19 mouse cellular contexts compared by ENCODE assay signal in the genomic region with DNA sequence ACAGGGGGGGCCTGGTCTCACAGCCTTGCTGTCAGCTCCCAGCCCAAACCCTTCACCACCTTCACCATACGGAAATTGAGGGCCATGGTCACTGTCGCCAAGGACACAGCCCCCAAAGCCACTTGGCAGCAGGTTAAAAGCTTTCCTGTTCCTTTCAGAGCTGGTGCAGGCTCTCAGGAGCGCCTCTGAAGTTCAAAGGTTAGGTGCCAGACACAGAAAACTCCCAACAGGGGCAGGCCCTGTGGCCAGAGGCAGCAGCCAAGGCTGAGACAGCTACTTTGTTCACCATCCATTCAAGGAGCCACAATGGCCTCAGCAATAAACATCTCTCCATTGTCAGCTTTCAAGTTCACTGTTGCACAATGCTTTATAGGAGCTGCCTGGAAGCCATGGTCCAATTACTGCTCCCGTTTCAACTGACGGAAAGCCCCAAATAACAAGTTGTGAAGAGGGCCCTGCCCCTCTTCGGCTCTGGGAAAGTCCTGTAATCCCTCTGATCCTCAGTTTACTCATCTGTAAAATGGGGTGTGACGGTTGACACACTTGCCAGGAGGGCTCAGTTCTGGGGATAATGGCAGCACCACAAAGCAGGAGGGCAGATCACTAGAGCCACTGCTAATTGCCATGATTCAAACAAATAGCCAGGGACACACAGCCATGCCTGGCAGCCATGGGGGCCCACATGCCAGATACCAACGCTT. TPM values are rescaled to one million over a fixed set of nuclear protein-coding genes. Genes with fewer than 3 reads are reported as not detected.
A peak's percentile ranks its signal among the peaks of the same experiment; 100 is the strongest.
DNase-seq lines count a peak whose midpoint lies in the region; ATAC-seq and TF ChIP-seq lines count a peak whose summit lies in the region.
"Had no signal": no experiment of that assay in that cellular context is flagged by ENCODE, and none has a peak within 500 bp of the region (broad histone marks: within the 10 kb centered on the region; RNA-seq: fewer than 3 reads in every experiment).

No protein-coding gene starts in this region.

- DNase-seq in forebrain, embryonic 10.5 days (ENCODE audit: extremely low spot score, low spot score) = no peak
- DNase-seq in forebrain, embryonic 11.5 days (ENCODE audit: low spot score) = no peak
- DNase-seq in lung, embryonic 14.5 days = peak; percentile 16
- DNase-seq in lung, adult 18-20 months = no peak
- peak; percentile 50 for DNase-seq in mesoderm, embryonic 11.5 days (ENCODE audit: low read depth, low spot score)
- DNase-seq in layer of hippocampus, postnatal 36 days = no peak
- DNase-seq in layer of hippocampus, adult 9-11 months = no peak
- DNase-seq in testis, postnatal 14 days (ENCODE audit: low spot score) = no peak
- DNase-seq: B cell, adult 2 months; cerebellum, adult 11 months; gastrocnemius, adult 2 months; heart, adult 18-20 months; spleen, adult 18-20 months had no signal

- peak overlapping the region; percentile 40; the same call in 1 of the 2 replicates for H3K27ac ChIP-seq in forebrain, embryonic 10.5 days
- H3K27ac ChIP-seq in forebrain, embryonic 11.5 days (ENCODE audit: low read depth, low read length) = no peak overlapping the region
- H3K27ac ChIP-seq in lung, embryonic 14.5 days (ENCODE audit: low read depth) = no peak overlapping the region
- H3K27ac ChIP-seq: embryonic facial prominence, embryonic 10.5 days; gastrocnemius, adult 2 months; intestine, embryonic 15.5 days; stomach, postnatal 0 days had no signal

- H3K36me3 ChIP-seq in forebrain, embryonic 10.5 days (replicated peaks) = peaks cover 86% of the 10 kb centered on the region
- no peaks in the 10 kb centered on the region; the same call in 1 of the 2 replicates for H3K36me3 ChIP-seq in forebrain, embryonic 11.5 days (ENCODE audit: control insufficient read depth, insufficient read depth, low read length)
- peaks cover 13% of the 10 kb centered on the region; the same call in 1 of the 2 replicates for H3K36me3 ChIP-seq in lung, embryonic 14.5 days (ENCODE audit: insufficient read depth)
- H3K36me3 ChIP-seq: intestine, embryonic 15.5 days had no signal

- peaks cover 20% of the 10 kb centered on the region for H3K4me1 ChIP-seq in forebrain, embryonic 10.5 days
- H3K4me1 ChIP-seq in forebrain, embryonic 11.5 days (replicated peaks; ENCODE audit: control insufficient read depth, insufficient read depth, low read length) = no peaks in the 10 kb centered on the region
- no peaks in the 10 kb centered on the region for H3K4me1 ChIP-seq in lung, embryonic 14.5 days (ENCODE audit: insufficient read depth)
- H3K4me1 ChIP-seq: intestine, embryonic 15.5 days; megakaryocyte, embryonic 14.5 days had no signal

- 67% methylated on average over 8 of the region's 8 CpGs for WGBS in forebrain, embryonic 10.5 days
- 58% methylated on average over 8 of the region's 8 CpGs for WGBS in forebrain, embryonic 11.5 days
- WGBS in lung, embryonic 14.5 days = 63% methylated on average over 8 of the region's 8 CpGs

- H3K9me3 ChIP-seq in forebrain, embryonic 10.5 days = peaks cover 5% of the 10 kb centered on the region; the same call in 1 of the 2 replicates
- H3K9me3 ChIP-seq in forebrain, embryonic 11.5 days (ENCODE audit: control insufficient read depth, low read length) = no peaks in the 10 kb centered on the region
- H3K9me3 ChIP-seq in lung, embryonic 14.5 days (ENCODE audit: low read depth, low read length) = no peaks in the 10 kb centered on the region
- H3K9me3 ChIP-seq: intestine, embryonic 15.5 days had no signal

- ATAC-seq in forebrain, embryonic 11.5 days (replicated peaks; ENCODE audit: low FRiP score) = no peak
- ATAC-seq in lung, embryonic 14.5 days (ENCODE audit: insufficient read depth) = no peak
- ATAC-seq: intestine, embryonic 15.5 days; lung, postnatal 0 days had no signal

- no peak overlapping the region for H3K4me3 ChIP-seq in forebrain, embryonic 10.5 days
- H3K4me3 ChIP-seq in forebrain, embryonic 11.5 days (ENCODE audit: low read depth, low read length) = no peak overlapping the region
- H3K4me3 ChIP-seq in lung, embryonic 14.5 days (ENCODE audit: low read depth, low read length) = no peak overlapping the region
- H3K4me3 ChIP-seq: embryonic facial prominence, embryonic 10.5 days; gastrocnemius, adult 2 months; intestine, embryonic 15.5 days; megakaryocyte, embryonic 14.5 days; myocyte had no signal

- H3K27me3 ChIP-seq in forebrain, embryonic 10.5 days (ENCODE audit: poor library complexity, severe bottlenecking) = no peaks in the 10 kb centered on the region
- H3K27me3 ChIP-seq in forebrain, embryonic 11.5 days (ENCODE audit: control insufficient read depth, insufficient read depth, low read length) = no peaks in the 10 kb centered on the region
- H3K27me3 ChIP-seq in lung, embryonic 14.5 days (ENCODE audit: insufficient read depth, low read length) = no peaks in the 10 kb centered on the region
- H3K27me3 ChIP-seq: intestine, embryonic 15.5 days had no signal

- no peak overlapping the region for H3K4me2 ChIP-seq in forebrain, embryonic 11.5 days (ENCODE audit: low read depth, low read length, severe bottlenecking)
- no peak overlapping the region for H3K4me2 ChIP-seq in lung, embryonic 14.5 days
- H3K4me2 ChIP-seq: intestine, embryonic 15.5 days had no signal

- no peak for TF ChIP-seq CTCF in lung, embryonic 14.5 days (IDR thresholded peaks at IDR 0.05; ENCODE audit: low read depth)

- no peak overlapping the region for H3K9ac ChIP-seq in forebrain, embryonic 11.5 days (ENCODE audit: low read length)
- no peak overlapping the region for H3K9ac ChIP-seq in lung, embryonic 14.5 days
- H3K9ac ChIP-seq: intestine, embryonic 15.5 days had no signal

RNA-seq across cellular contexts. Expression of a gene that starts 40.2 kb away (rescaled TPM):
- polyA plus RNA-seq in forebrain, embryonic 10.5 days (2016; fragmentation: Nextera tagmentation; extraction: Ambion mirVana) = 39.6 and 39.7 TPM in 2 replicates
- polyA plus RNA-seq in forebrain, embryonic 11.5 days (2014; fragmentation: Nextera tagmentation; extraction: Ambion mirVana) = 35.7 and 38.6 TPM in 2 replicates
- polyA plus RNA-seq in lung, embryonic 14.5 days (2014; fragmentation: Nextera tagmentation; extraction: Ambion mirVana) = 30.2 and 36.9 TPM in 2 replicates
- 10 to 100 TPM; 33.9 to 36.8 TPM for total RNA-seq in layer of hippocampus, postnatal 36 days (2021)

RNA-seq across cellular contexts. Expression of a gene that starts 59.8 kb away (rescaled TPM):
- 62.7 and 63.1 TPM in 2 replicates for polyA plus RNA-seq in forebrain, embryonic 10.5 days (2016; fragmentation: Nextera tagmentation; extraction: Ambion mirVana)
- 60.8 and 62.7 TPM in 2 replicates for polyA plus RNA-seq in forebrain, embryonic 11.5 days (2014; fragmentation: Nextera tagmentation; extraction: Ambion mirVana)
- polyA plus RNA-seq in lung, embryonic 14.5 days (2014; fragmentation: Nextera tagmentation; extraction: Ambion mirVana) = 35.4 and 36.2 TPM in 2 replicates
- under 1 TPM; 0.61 to 0.67 TPM for total RNA-seq in layer of hippocampus, postnatal 36 days (2021)

Comparison
In these comparisons a context has a peak if more than half of its experiments do, and no peak if none do; other contexts are left out.
1. DNase-seq: peak in lung, embryonic 14.5 days (single experiment) and mesoderm, embryonic 11.5 days (single experiment); none in forebrain, embryonic 10.5 days (single experiment), forebrain, embryonic 11.5 days (single experiment), lung, adult 18-20 months (0 of 2), layer of hippocampus, postnatal 36 days (0 of 2), layer of hippocampus, adult 9-11 months (single experiment) and testis, postnatal 14 days (single experiment).